In genomic region chr13:3779575-3780226, GRCm38 (mm10) we compare ENCODE assay signal across 22 mouse cellular contexts. TPM values are rescaled to one million over a fixed set of nuclear protein-coding genes. Genes with fewer than 3 reads are reported as not detected.
A peak's percentile ranks its signal among the peaks of the same experiment; 100 is the strongest.
DNase-seq lines count a peak whose midpoint lies in the region; ATAC-seq lines count a peak whose summit lies in the region.
"Had no signal": no experiment of that assay in that cellular context is flagged by ENCODE, and none has a peak within 500 bp of the region (broad histone marks: within the 10 kb centered on the region; RNA-seq: fewer than 3 reads in every experiment).

No protein-coding gene starts in this region.

- H3K4me2 ChIP-seq in embryonic facial prominence, embryonic 14.5 days (ENCODE audit: low read depth, low read length) = no peak overlapping the region
- H3K4me2 ChIP-seq: hindbrain, embryonic 15.5 days; lung, embryonic 15.5 days; neural tube, embryonic 13.5 days had no signal

- no peaks in the 10 kb centered on the region for H3K27me3 ChIP-seq in embryonic facial prominence, embryonic 14.5 days (replicated peaks; ENCODE audit: control insufficient read depth, insufficient read depth, low read length)
- H3K27me3 ChIP-seq in embryonic facial prominence, embryonic 10.5 days (replicated peaks; ENCODE audit: low read depth, poor library complexity, severe bottlenecking) = no peaks in the 10 kb centered on the region
- H3K27me3 ChIP-seq: hindbrain, embryonic 15.5 days; lung, embryonic 15.5 days; neural tube, embryonic 13.5 days had no signal

- H3K27ac ChIP-seq in embryonic facial prominence, embryonic 14.5 days (replicated peaks; ENCODE audit: low read depth, low read length) = no peak overlapping the region
- H3K27ac ChIP-seq in embryonic facial prominence, embryonic 10.5 days (replicated peaks) = no peak overlapping the region
- H3K27ac ChIP-seq: hindbrain, embryonic 15.5 days; lung, embryonic 15.5 days; neural tube, embryonic 13.5 days had no signal

- no peak overlapping the region for H3K9ac ChIP-seq in embryonic facial prominence, embryonic 14.5 days (ENCODE audit: low read depth, low read length)
- H3K9ac ChIP-seq: hindbrain, embryonic 15.5 days; lung, embryonic 15.5 days; neural tube, embryonic 13.5 days had no signal

- no peaks in the 10 kb centered on the region for H3K36me3 ChIP-seq in embryonic facial prominence, embryonic 14.5 days (ENCODE audit: control insufficient read depth, insufficient read depth, low read length)
- H3K36me3 ChIP-seq in embryonic facial prominence, embryonic 10.5 days (replicated peaks) = no peaks in the 10 kb centered on the region
- H3K36me3 ChIP-seq: hindbrain, embryonic 15.5 days; lung, embryonic 15.5 days; neural tube, embryonic 13.5 days had no signal

- WGBS in embryonic facial prominence, embryonic 14.5 days = 75% methylated on average over 8 of the region's 8 CpGs
- 86% methylated on average over 8 of the region's 8 CpGs for WGBS in embryonic facial prominence, embryonic 10.5 days

- no peak overlapping the region for H3K4me3 ChIP-seq in embryonic facial prominence, embryonic 14.5 days (ENCODE audit: low read depth, low read length)
- H3K4me3 ChIP-seq in embryonic facial prominence, embryonic 10.5 days = no peak overlapping the region
- H3K4me3 ChIP-seq: hindbrain, embryonic 15.5 days; lung, embryonic 15.5 days; neural tube, embryonic 13.5 days had no signal

- no peak; the same call in 1 of the 2 replicates for ATAC-seq in embryonic facial prominence, embryonic 14.5 days (ENCODE audit: low read depth)
- ATAC-seq in megakaryocyte, adult 5-6 weeks (ENCODE audit: poor library complexity, severe bottlenecking) = peak; percentile 69
- no peak for ATAC-seq in erythroid progenitor cell, adult 5-6 weeks (replicated peaks; ENCODE audit: low FRiP score, poor library complexity, severe bottlenecking)
- ATAC-seq: midbrain, embryonic 16.5 days had no signal

- no peaks in the 10 kb centered on the region for H3K4me1 ChIP-seq in embryonic facial prominence, embryonic 14.5 days (ENCODE audit: control insufficient read depth, insufficient read depth, low read length)
- peaks cover 7% of the 10 kb centered on the region; the same call in 1 of the 2 replicates for H3K4me1 ChIP-seq in embryonic facial prominence, embryonic 10.5 days
- H3K4me1 ChIP-seq: hindbrain, embryonic 15.5 days; neural tube, embryonic 13.5 days had no signal

- no peaks in the 10 kb centered on the region for H3K9me3 ChIP-seq in embryonic facial prominence, embryonic 14.5 days (ENCODE audit: control insufficient read depth, low read length)
- no peaks in the 10 kb centered on the region for H3K9me3 ChIP-seq in embryonic facial prominence, embryonic 10.5 days
- H3K9me3 ChIP-seq: hindbrain, embryonic 15.5 days; lung, embryonic 15.5 days; neural tube, embryonic 13.5 days had no signal

- DNase-seq in embryonic facial prominence, embryonic 14.5 days (ENCODE audit: low spot score) = peak; percentile 14
- no peak for DNase-seq in embryonic facial prominence, embryonic 10.5 days (ENCODE audit: low spot score)
- DNase-seq in urinary bladder, postnatal 25 days (ENCODE audit: low spot score) = peak; percentile 34
- no peak for DNase-seq in urinary bladder, postnatal 10 days (ENCODE audit: low spot score)
- no peak for DNase-seq in spleen, adult 18-20 months
- no peak for DNase-seq in gastrocnemius, postnatal 14 days
- DNase-seq: cerebellum, adult 11-12 months; embryo, embryonic 11 days; gastrocnemius, postnatal 36 days; kidney, adult 8-10 months; thymus, adult 18-20 months had no signal

- intact Hi-C loops in gastrocnemius, postnatal 14 days (cut with DNase I; ENCODE audit: low total_unique reads) = no loop called here

RNA-seq across cellular contexts. Expression of gene Calml3, which starts 24.4 kb away (rescaled TPM):
- polyA plus RNA-seq in embryonic facial prominence, embryonic 14.5 days (2014; fragmentation: Nextera tagmentation; extraction: Ambion mirVana) = 7.1 and 10.7 TPM in 2 replicates
- not detected in 2 replicates for polyA plus RNA-seq in embryonic facial prominence, embryonic 10.5 days (2016; fragmentation: Nextera tagmentation; extraction: Ambion mirVana)
- not detected in 2 replicates for total RNA-seq in megakaryocyte, adult 5-6 weeks (2015)
- total RNA-seq in megakaryocyte, adult 5-6 weeks (2017) = not detected in 2 replicates
- not detected in 2 replicates for total RNA-seq in erythroid progenitor cell, adult 5-6 weeks (2015; ENCODE audit: low replicate concordance)
- total RNA-seq in erythroid progenitor cell, adult 5-6 weeks (2017; ENCODE audit: low replicate concordance) = not detected in 2 replicates
- not detected for total RNA-seq in gastrocnemius, postnatal 14 days (2021)
- total RNA-seq: ES-E14; gastrocnemius, postnatal 36 days; left cerebral cortex, adult 18-20 months had no signal
- polyA plus RNA-seq: large intestine, adult 2 months; midbrain, embryonic 16.5 days; neural tube, embryonic 13.5 days had no signal

RNA-seq across cellular contexts. Expression of gene Calm4, which starts 57.9 kb away (rescaled TPM):
- polyA plus RNA-seq in embryonic facial prominence, embryonic 14.5 days (2014; fragmentation: Nextera tagmentation; extraction: Ambion mirVana) = 25.4 and 99.1 TPM in 2 replicates
- not detected in 2 replicates for polyA plus RNA-seq in embryonic facial prominence, embryonic 10.5 days (2016; fragmentation: Nextera tagmentation; extraction: Ambion mirVana)
- not detected in 2 replicates for total RNA-seq in megakaryocyte, adult 5-6 weeks (2015)
- not detected in 2 replicates for total RNA-seq in megakaryocyte, adult 5-6 weeks (2017)
- not detected in 2 replicates for total RNA-seq in erythroid progenitor cell, adult 5-6 weeks (2015; ENCODE audit: low replicate concordance)
- not detected in 2 replicates for total RNA-seq in erythroid progenitor cell, adult 5-6 weeks (2017; ENCODE audit: low replicate concordance)
- total RNA-seq in gastrocnemius, postnatal 14 days (2021) = not detected
- total RNA-seq: ES-E14; gastrocnemius, postnatal 36 days; left cerebral cortex, adult 18-20 months had no signal
- polyA plus RNA-seq: heart, embryonic 16.5 days; large intestine, adult 2 months; lung, embryonic 15.5 days; midbrain, embryonic 16.5 days; neural tube, embryonic 13.5 days; spleen, adult 2 months had no signal

Comparison
In these comparisons a context has a peak if more than half of its experiments do, and no peak if none do; other contexts are left out.
1. DNase-seq: peak in embryonic facial prominence, embryonic 14.5 days (single experiment) and urinary bladder, postnatal 25 days (single experiment); none in embryonic facial prominence, embryonic 10.5 days (single experiment), urinary bladder, postnatal 10 days (single experiment), spleen, adult 18-20 months (0 of 2) and gastrocnemius, postnatal 14 days (single experiment).